Mouse (Mus musculus): ENCODE data around the gene Zfp277. TPM values are rescaled to one million over a fixed set of nuclear protein-coding genes. Genes with fewer than 3 reads are reported as not detected.

The Zfp277 gene
- total RNA-seq (2022) = 10 to 100 TPM; 10.3 to 12.3 (median 11.0) TPM

DNA sequence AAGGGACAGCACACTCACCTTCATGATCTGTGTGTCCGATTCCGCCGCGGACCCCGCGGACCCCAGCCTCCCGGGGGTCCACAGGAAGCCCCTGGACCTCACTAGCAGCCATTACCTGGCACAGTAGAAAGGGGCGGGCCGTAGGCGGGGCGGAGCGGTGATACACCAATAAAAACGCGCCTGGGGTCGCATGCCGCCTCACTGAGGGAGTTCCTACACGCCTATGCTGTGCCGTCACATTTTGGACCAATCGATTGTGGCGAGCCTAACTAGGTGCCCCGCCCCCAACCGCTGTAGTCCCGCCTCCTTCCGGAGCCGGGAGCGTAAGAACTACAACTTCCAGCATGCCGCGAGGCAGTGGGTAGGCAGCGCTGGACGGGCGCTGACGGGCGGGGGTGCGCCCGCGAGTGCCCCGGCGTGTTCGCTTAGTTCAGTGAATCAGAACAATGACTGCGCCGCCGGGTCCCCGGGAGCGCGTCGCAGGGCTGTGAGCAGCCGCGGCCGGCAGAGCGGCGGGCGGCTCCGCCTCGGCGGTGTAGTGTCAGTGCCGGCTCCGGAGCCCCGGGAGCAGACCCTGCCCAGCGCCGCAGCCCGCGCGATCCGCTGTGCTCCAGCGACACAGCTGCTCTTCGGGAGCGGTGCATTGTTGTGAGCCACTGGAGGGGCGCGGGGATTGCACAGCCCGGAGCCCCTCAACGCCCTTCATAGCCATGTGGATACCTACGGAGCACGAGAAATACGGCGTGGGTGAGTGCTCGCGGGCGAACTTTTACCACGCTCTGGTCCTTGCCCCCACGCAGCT lies at the start of gene Zfp277, which contains the start of gene Dock4:
Zfp277 (minus strand) TSS at position 255 of the 802 bp plus-strand sequence.
Dock4 (plus strand) TSS at position 305 of the 802 bp plus-strand sequence.
- DNase-seq (ENCODE audit: low spot score) = peak; percentile 99

DNA sequence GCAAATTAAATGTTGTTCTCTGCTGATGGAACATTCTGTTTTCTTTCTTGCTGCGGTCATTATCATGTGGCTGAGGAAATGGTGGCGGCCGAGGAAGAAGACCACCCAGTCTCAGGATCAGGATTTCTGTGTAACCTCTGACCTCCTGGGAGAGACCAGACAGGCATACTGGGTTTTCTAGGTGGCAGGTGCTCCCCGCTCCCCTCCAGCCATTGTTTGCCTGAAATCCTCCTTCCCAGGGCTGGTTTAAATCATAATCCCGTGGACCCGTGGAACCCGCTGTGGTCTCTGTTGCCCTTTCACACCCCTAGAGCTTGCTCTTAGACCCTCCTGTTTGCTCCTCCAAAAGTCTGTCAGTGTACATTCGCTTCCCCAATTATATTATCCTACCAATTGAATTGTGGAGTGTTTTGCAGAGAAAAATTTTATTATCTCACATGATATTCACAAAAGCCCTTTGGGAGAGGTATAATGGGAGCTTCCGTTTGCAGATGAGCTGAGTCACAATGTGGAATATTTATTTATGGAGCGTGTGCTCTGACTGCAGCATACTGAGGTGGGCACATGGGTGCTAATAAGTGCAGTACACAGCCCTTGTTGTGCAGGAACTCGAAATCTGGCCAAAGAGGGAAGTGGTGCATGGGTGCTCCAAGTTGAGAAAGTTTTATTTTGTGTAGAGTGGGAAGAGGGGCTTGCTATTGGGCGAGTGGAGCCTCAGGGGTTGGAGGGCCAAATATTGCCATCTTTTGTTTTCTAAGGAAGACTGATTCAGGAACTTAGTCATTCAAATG lies 40.5 kb upstream of the Zfp277 start:
- no peak for DNase-seq (ENCODE audit: low spot score)

DNA sequence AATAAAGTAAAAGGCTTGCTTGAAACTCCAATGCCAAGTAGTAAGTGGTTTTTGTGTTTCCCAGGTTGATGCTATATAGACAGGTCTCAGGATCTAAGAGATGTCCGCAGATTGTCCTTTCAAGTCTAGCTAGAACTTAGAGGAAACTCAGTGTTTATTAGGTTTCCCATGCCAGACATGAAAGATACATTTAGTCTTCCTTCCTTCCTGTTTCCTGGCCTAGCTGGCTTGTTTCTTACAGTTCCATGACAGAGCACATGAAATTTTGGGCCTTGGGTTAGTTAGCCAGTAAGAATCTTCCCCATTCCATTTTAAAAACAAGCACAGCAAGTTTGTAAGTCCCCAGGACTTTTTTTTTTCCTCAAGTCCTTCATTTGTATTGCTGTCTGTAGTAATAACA lies 39.5 kb upstream of the Zfp277 start:
- DNase-seq (ENCODE audit: low spot score) = no peak

DNA sequence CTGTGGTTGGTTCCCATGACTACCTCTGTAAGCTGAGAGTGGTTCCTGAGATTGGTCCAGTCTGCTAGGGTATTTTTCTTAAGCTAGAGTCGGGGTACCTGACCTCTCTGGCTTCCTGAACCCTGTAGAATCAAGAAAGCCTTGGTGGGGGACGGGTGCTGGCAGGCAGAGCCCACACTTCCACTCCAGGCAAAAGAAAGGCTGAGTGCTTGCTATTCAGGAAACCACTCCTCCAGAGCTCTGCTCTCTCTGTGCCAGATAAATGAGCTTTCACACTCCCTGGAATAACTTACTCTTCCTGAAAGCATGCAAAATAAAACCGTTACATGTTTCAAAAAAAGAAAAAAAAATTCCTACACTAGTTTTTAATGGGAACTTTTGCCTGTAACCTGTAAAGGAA lies 38.5 kb upstream of the Zfp277 start:
- DNase-seq (ENCODE audit: low spot score) = peak; percentile 34

DNA sequence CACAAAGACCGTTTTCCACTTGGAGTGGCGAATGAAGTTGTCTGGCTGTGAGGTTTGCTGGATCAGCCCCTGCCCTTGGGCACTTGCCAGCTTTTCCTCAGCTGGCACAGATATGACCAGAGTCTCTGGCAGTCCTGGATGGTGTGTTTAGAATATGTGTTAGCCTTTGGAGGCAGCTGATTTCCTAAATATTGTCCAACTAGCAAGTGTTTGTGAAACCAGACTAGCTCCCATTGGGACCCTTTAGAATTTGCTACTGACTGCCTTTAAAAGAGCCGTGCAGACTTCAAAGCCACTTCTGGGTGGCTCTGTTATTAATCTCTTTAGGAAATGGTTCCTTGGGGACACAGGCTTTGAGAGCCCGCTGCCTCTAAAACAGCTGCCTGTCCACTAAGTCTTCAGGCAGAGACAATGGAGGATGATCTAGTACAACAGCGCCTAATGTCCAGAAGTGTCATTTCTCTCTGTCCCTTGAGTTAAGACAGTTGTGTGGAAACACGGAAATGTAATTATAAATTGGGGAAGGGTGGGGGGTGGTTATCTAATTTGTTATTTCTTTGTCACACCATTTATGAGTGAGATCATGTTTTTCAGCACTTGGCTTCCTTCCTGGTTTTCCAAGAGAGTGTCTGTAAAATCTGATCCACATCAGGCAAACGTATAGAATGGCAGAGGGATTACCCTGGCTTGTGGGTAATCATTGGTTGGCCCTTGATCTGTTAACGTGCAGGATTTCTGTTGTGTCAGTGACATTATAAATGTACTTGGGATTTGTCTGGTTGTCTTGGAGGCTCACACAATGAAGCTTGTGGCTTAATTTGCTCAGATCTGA lies 32.1 kb upstream of the Zfp277 start:
- DNase-seq (ENCODE audit: low spot score) = no peak

DNA sequence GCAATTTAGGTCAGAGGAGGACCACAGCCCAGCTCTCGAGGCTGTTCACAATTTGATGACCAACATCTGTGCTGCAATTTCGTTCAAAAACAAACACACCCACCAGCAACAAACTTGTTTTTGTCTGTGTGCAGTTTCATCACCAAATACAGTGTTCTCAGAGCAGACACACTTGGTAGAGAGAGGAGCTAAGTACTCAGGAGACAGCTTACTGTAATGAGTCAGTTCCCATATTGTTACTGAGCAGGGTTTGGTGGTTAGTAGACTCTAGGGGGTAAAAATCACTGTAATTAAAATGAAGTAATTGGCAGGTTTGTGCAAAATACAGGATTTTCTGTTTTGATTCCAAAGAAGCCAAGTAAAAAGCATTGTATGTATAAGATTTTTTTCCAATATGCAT lies 28.0 kb upstream of the Zfp277 start:
- DNase-seq (ENCODE audit: low spot score) = no peak

DNA sequence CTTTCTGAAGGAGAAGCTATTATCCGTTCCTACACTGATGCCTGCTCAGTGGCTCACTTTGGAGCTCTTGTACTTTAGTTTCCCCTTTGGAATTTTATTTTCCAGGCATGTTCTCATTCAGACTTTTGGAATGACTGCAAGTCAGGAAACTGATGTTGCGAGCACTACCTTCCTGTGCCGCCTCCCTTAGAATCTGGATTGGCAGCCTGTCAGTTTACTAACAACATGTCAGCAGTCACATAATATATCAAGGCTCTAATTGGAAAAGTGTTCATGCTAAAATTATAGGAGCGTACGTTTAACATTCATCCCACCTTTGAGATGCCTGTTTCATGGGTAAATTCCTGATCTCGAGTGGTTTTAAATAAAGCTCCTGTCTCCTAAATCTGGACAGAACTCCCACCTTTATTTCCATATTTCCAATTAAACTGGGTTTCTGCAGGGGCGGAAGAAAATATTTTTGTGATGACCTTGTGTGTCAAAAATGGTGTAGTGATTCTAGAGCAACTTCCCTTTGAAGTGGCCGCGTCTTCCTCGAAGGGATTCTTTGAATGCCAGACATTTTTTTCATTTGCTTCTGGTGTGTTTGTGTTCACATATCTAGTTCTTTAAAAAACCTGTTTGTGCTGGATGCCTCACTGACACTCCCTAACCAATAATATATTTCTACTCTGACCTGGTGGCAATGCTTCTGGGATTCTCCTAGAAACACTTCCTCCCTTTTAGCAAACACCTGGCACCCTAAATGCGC lies 26.1 kb upstream of the Zfp277 start:
- DNase-seq (ENCODE audit: low spot score) = peak; percentile 65

DNA sequence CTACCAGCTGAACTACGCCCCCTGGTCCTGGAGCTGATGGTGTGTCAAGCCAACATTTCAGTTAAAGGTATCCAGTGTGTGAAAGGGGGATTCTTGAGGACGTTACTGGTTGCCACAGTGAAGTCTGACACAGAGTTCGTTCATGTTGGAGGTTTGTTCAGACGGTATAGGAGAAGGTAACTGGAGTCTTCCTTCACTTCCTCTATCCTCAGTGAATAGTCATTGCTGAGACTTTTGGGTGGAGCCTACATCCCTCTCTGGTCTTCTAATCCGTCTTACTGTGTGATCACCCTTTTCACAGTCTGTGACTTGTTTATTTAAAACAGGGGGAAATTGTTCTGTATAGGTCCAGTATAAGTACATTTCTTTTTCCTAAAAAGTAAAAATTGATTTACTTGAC lies 23.3 kb upstream of the Zfp277 start:
- no peak for DNase-seq (ENCODE audit: low spot score)

DNA sequence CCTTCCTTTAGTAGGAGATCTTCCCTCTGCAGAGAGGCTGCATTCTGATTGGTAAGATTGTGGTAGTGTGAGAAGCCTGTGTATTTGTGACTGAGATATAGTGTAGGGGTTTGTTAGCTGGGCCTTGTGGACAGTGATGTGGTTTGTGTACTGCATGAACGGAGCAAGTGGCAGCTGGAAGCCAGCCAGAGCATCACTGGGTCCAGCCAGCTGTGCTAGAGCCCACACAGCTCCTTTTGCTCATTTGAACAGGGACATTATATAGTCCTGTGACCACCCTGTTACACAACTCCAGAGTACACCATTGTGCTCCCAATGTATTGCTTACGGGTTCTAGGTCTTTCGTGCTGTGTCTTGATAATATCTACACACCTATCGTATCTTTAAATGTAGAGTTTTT lies 22.5 kb upstream of the Zfp277 start:
- no peak for DNase-seq (ENCODE audit: low spot score)

DNA sequence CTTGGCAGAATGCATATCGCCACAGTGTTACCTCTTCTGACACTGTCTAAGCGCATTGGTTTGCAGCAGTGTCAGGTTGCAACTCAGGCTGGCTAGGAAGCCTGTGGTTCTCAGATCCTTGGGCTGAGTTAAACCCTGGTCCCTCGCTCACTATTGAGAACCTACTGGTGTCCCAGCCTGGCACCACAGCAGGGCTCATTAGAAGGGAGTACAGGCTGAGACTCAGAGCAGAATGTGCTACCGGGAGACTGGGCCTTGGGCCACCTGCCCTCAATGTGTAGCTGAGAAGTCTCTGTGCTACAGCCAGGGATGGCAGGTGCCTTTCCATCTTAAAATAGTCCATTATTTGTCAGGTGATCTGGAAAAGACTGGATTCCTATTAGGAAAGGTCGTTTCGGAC lies 18.6 kb upstream of the Zfp277 start:
- no peak for DNase-seq (ENCODE audit: low spot score)

DNA sequence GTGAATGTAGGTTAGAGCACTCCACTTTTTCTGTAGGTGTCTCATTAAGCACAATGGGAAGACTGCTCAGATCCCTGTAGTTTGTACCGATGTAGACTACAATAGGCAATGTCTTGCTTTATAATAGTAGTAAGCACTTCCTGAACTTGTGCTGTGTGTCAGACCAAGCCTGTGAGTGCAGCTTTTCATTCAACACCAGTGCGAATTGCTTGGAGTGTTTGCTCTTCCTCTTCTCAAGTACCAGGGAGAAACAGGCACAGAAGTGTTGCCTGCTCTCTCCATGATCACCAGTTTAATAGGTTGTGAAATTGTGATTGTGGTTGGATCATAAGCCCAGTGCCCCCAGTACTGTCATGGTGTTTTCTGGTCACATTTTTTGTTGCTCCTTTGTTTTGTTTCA lies 18.1 kb upstream of the Zfp277 start:
- DNase-seq (ENCODE audit: low spot score) = no peak

DNA sequence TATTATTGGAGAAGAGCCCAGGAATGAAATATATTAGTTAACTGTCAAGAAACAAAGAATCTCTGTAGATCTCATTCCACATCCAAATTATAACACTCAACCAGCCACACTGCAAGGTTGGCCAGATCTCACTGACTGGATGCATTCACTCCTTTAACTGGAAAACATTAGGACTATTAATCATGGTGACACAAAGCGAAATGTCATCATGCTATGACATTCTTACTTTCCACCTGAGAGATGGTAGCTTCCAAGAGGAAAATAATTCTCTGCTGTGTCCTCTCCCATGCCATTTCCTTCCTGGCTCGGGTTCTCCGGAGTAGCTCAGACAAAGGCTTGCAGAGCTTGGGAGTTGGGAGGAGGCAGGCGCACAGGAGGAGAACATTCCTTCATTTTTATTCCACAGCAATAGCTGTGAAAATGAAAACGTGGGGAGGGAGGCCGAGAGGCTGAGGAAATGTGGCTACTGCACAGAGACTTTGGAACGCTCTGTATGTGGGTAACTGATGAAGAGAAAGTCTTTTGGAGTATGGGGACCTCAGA lies 17.1 kb upstream of the Zfp277 start:
- DNase-seq (ENCODE audit: low spot score) = no peak

DNA sequence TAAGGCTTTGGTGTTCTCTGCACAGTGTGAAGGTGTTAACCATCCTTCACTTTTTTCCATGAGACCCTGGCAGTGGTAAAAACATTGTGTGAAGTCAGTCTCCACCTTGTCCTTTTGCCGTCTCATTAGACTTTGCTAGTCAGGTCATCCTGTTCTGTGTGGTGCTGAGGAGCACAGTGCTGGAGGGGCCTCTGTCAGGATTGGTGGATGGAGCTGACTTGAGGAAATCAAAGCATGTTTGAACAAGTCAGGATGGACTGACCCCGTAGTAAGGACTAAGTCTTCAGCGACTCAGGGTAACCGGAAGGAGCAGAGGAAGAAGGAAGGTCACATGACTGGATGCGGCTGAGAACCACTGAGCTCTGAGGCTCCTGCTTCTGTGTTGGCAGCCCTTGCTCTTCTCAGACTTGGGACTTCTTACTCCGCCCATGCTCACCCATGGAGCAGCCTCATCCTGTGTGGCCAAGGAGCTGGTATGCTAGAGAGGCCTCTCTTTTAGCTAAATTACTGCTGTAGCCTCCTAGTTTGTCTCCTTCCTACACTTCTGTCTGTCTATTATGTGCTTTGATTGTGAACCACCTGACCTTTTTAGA lies 14.1 kb upstream of the Zfp277 start:
- no peak for DNase-seq (ENCODE audit: low spot score)

DNA sequence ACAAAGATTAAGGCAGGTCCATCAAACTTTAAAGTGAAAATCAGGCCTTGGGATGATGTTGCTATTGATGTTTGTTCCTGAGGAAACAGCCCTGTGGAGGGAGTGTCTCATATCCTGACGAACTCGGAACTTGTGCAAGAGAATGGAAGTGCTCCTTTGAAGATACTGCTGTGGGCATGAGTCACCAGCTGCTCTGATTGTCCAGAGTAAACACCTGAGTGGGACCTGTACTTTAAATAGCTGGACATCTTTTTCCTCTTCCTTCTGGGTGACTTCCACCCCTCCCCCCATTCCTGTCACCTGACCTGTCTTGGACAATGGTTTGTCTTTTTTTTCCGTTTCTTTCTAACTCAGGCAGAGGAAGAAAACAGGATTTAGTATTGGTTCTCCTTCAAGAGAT lies 13.3 kb upstream of the Zfp277 start:
- DNase-seq (ENCODE audit: low spot score) = peak; percentile 81

DNA sequence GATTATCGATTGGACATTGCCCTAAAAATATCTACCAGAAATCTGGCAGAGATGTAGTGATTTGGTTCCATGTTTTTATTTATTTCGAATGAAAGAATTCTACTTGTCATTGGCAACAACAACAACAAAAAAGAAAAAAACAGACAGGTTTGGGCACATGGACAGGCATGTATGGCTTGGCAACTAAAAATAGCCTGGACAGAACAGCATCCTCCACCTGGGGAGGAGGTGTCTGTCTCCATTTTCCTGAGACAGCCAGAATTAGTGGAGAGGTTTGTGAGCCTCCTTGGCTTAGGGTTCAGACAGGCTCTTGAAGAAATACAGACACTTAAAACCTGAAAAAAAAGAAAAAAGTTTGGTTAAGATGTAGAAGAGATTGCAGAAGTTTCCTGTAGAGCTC lies 10.8 kb upstream of the Zfp277 start:
- no peak for DNase-seq (ENCODE audit: low spot score)

DNA sequence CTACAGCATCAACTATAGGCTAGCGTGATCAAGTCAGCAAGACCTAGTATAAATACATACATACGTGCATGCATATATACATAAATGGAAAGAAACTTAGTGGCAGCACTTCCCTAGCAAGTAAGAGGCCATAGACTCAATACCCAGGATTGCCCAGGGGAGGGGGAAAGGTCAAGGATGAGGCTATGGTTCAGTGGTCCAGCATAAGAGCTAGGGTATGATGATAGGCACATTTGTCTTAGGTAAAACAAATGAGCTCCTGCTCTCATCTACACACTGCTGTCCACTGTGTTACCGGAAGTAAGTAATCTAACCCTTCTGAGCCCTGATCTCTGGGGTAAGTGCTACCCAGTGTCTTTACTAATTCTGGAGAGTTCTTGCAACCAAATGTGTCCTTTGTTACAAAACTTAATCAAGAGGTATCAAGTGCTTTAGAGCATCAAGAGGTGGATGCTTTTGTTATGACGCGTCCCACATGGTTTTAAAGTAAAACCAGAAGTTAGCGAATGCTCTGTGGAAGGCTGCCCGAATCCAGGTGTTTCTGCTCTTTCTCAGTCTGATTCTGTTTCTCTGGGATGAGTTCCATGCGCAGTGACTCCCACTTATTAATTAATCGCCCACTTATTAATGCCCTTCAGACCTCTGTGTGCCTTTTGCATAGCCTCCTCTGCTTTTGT lies 3.6 kb upstream of the Zfp277 start:
- DNase-seq (ENCODE audit: low spot score) = no peak

DNA sequence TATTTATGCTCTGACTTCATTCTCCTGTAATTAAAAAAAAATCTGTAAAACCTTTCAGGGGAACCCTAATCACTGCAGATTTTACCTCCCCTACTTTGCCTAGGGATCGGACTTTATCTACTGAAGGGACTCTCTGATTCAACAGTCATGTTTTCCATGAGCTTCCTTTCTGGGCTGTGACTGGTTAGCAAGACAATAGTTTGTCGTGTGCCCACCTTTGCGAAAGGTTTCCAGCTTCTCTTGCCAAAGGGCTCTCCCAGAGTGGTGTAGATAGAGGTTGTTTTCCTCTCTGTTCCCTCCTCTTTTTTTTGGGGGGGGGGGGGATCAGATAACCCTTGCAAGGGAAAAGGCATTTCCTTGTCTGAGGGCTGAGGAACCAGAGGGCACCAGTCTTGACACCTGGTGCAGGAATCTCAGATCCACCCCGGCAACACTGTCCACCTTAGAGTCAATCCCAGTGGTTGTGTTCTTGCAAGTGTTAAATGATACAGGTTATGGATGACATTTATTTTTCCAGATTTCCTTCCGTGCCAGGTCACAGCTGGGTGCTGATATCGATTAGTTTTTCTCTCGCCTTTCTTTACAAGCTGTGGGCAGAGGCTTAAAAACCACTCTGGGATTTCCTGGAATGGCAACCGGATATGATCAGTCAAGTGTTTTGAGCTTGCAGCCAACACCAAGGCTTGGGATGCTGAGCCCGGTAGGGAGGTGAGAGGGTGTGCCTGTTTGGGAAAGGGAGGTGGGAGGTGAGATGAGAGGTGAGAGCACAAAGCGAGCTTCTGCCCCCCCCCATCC lies 2.1 kb upstream of the Zfp277 start:
- DNase-seq (ENCODE audit: low spot score) = no peak

DNA sequence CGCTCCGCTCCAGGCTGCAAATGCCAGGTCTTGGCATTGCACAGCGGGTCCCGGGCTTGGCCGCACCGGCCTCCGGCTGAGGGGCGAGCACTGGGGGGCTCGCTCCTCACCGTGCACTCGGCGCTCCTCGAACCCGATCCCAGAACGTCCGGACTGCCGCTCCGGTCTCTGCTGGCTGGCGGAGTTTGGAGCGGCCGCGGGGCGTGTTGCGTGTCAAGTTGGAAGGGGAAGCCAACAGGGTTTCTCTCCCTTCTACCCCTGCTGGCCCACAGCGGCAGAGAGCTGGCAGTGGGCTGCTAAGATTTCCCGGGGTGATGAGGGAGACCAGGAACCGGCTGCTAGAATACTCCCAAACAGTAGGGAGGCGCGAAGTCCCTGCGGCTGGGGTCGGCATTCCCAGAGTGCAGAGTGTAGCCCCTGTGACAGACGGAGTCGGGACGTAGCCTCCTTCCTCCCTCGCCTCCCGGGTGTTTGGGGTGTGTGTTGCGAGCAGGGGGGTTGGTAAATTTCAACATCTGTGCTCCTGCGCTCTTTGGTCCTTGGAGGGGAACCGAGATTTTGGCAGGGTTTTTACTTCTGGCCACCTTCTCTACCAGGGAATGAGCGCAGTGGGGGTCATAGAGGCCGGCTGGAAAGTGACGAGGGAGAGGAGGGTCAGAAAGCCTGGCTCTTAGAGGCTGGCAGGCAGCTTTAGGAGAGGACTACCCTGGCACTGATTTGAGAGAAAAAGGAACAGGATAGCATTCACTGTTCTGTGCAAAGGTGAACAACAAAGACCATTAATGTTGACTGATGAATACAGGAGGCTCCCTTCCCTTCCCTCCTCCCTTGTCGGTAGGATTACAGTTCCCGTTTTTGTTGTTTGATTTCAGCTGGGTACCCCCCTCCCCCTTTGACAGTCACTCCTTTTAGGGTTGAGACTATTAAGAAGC lies 1.0 kb upstream of the Zfp277 start:
- peak; percentile 40 for DNase-seq (ENCODE audit: low spot score)

Measured in heart, adult 8-10 months (tissue).